Mouse (Mus musculus): ENCODE data around the gene Cdca4. TPM values are rescaled to one million over a fixed set of nuclear protein-coding genes. Genes with fewer than 3 reads are reported as not detected.
A peak's percentile ranks its signal among the peaks of the same experiment; 100 is the strongest.

Cdca4 gene
- total and polyA plus RNA-seq, 3 experiments, result 78.0 to 128 (median 78.0) TPM

- TF ChIP-seq E2F4 (IDR thresholded peaks at IDR 0.05; ENCODE audit: insufficient replicate concordance, low read depth, low read length), result no peak
- peak; percentile 77; the same call in 1 of the 2 replicates for TF ChIP-seq MEF2A (IDR thresholded peaks at IDR 0.05; ENCODE audit: borderline replicate concordance, low read depth, low read length)
- TF ChIP-seq TCF12 (IDR thresholded peaks at IDR 0.05; ENCODE audit: low read depth, low read length), result peak; percentile 97
- peak; percentile 30 for TF ChIP-seq MAX (IDR thresholded peaks at IDR 0.05; ENCODE audit: low read length)
- TF ChIP-seq KAT2A (IDR thresholded peaks at IDR 0.05; ENCODE audit: insufficient replicate concordance, low read length), result no peak
- no peak for TF ChIP-seq JUN (IDR thresholded peaks at IDR 0.05; ENCODE audit: insufficient read depth, low read depth, low read length)
- 0 out of 2 replicates have a peak, but pooled peaks have one; percentile 14 for TF ChIP-seq CHD2 (IDR thresholded peaks at IDR 0.05; ENCODE audit: low read length)
- TF ChIP-seq ELF1 (IDR thresholded peaks at IDR 0.05; ENCODE audit: low read depth, low read length), result peak; percentile 25; the same call in 1 of the 2 replicates
- TF ChIP-seq GABPA (IDR thresholded peaks at IDR 0.05; ENCODE audit: insufficient replicate concordance, low read depth, low read length), result no peak
- TF ChIP-seq MAFK (IDR thresholded peaks at IDR 0.05; ENCODE audit: insufficient replicate concordance, low read length), result 0 out of 2 replicates have a peak, but pooled peaks have one; percentile 3
- TF ChIP-seq POLR2AphosphoS2 (IDR thresholded peaks at IDR 0.05; ENCODE audit: low read depth, low read length), result peak; percentile 82; the same call in 1 of the 2 replicates
- TF ChIP-seq BHLHE40 (IDR thresholded peaks at IDR 0.05; ENCODE audit: low read depth, low read length), result peak; percentile 65
- TF ChIP-seq ZC3H11A (IDR thresholded peaks at IDR 0.05; ENCODE audit: low read depth, low read length), result no peak
- 0 out of 2 replicates have a peak, but pooled peaks have one; percentile 6 for TF ChIP-seq RCOR1 (conservative IDR thresholded peaks at IDR 0.05; ENCODE audit: low read depth, low read length)
- no peak for TF ChIP-seq ZKSCAN1 (IDR thresholded peaks at IDR 0.05; ENCODE audit: borderline replicate concordance, low read depth, low read length)
- peak; percentile 78 for TF ChIP-seq EP300 (IDR thresholded peaks at IDR 0.05; ENCODE audit: low read length)
- TF ChIP-seq USF2 (conservative IDR thresholded peaks at IDR 0.05; ENCODE audit: low read depth, low read length), result no peak
Observed at GRCm38 (mm10) chr12:112793601-112794355, 35.4 kb downstream of the Cdca4 start (continued).

- dilution Hi-C loops (cut with MboI; ENCODE audit: extremely low pct_ligation_motif_present, extremely low pct_unique_long_range_greater_than_20kb, low sequenced_read_pairs) (no loop called here), in situ Hi-C loops (cut with MboI; ENCODE audit: low pct_ligation_motif_present, low pct_unique_long_range_greater_than_20kb, low sequenced_read_pairs) (no loop called here)
- H3K9me3 ChIP-seq (replicated peaks; ENCODE audit: low read length), result peaks cover 2% of the 10 kb centered on the region
- no peaks in the 10 kb centered on the region for H3K27me3 ChIP-seq (replicated peaks)
- TF ChIP-seq ELF1 (IDR thresholded peaks at IDR 0.05; ENCODE audit: low read depth, low read length) (no peak), USF2 (conservative IDR thresholded peaks at IDR 0.05; ENCODE audit: low read depth, low read length) (no peak), MEF2A (IDR thresholded peaks at IDR 0.05; ENCODE audit: borderline replicate concordance, low read depth, low read length) (no peak), POLR2A (IDR thresholded peaks at IDR 0.05; ENCODE audit: low read depth, low read length) (no peak), JUN (IDR thresholded peaks at IDR 0.05; ENCODE audit: insufficient read depth, low read depth, low read length) (no peak), UBTF (IDR thresholded peaks at IDR 0.05; ENCODE audit: low read depth, low read length) (no peak), KAT2A (IDR thresholded peaks at IDR 0.05; ENCODE audit: insufficient replicate concordance, low read length) (no peak), CHD2 (IDR thresholded peaks at IDR 0.05; ENCODE audit: low read length) (no peak)
- H3K36me3 ChIP-seq (replicated peaks in 1 of 2; ENCODE audit: control insufficient read depth in 1 of 2, insufficient read depth in 1 of 2, low read length in 1 of 2), result peaks cover 33 to 38% of the 10 kb centered on the region in 2 experiments
- H3K4me2 ChIP-seq (ENCODE audit: insufficient read depth, low read depth, poor library complexity, severe bottlenecking), result no peak overlapping the region
- DNase-seq (ENCODE audit: extremely low read depth), result no peak
- peaks cover 27 to 50% of the 10 kb centered on the region in 2 experiments for H3K4me1 ChIP-seq (ENCODE audit: control insufficient read depth in 1 of 2, insufficient read depth in 2 of 2)
- H3K4me3 ChIP-seq (replicated peaks in 1 of 3; ENCODE audit: low read depth in 2 of 3, low read length in 2 of 3, poor library complexity in 1 of 3), result no peak overlapping the region
- no peak overlapping the region for H3K27ac ChIP-seq (ENCODE audit: insufficient read depth, low read depth)
- no peak overlapping the region for H3K9ac ChIP-seq (ENCODE audit: insufficient read depth, low read depth)
- peaks cover 25% of the 10 kb centered on the region for H3K79me2 ChIP-seq (replicated peaks; ENCODE audit: control insufficient read depth, extremely low read depth, insufficient read depth, poor library complexity, severe bottlenecking)
Observed at GRCm38 (mm10) chr12:112791026-112791425, 38.2 kb downstream of the Cdca4 start.
